Mouse (Mus musculus): ENCODE results near the gene Trpm3. TPM values are rescaled to one million over a fixed set of nuclear protein-coding genes. Genes with fewer than 3 reads are reported as not detected.

Gene Trpm3
- polyA plus RNA-seq, 1 experiment from 2014 or later = 15.5 TPM

- no peak for ATAC-seq
Observed at GRCm38 (mm10) chr19:22952480-22952879, 813.6 kb downstream of the Trpm3 start.

GRCm38 (mm10) chr19:22953191-22953590 lies 814.3 kb downstream of the Trpm3 start:
- Histone ChIP-seq H3K27me3 (no peaks in the 10 kb centered on the region), H3K4me3 (replicated peaks) (no peak overlapping the region), H3K4me1 (replicated peaks) (peaks cover 2% of the 10 kb centered on the region; the same call in 1 of the 2 replicates), H3K9me3 (peaks cover 3% of the 10 kb centered on the region; the same call in 1 of the 2 replicates), H3K36me3 (no peaks in the 10 kb centered on the region), H3K4me2 (replicated peaks) (no peak overlapping the region), H3K27ac (no peak overlapping the region), H3K9ac (replicated peaks) (no peak overlapping the region)
- WGBS = 96% methylated on average over 4 of the region's 4 CpGs
- no peak for ATAC-seq

More at GRCm38 (mm10) chr19:22952480-22952879, 813.6 kb downstream of the Trpm3 start:
- WGBS = 90% methylated on average over 3 of the region's 3 CpGs
- no peak overlapping the region for H3K27ac ChIP-seq
- no peak overlapping the region for H3K4me3 ChIP-seq (replicated peaks)
- no peaks in the 10 kb centered on the region for H3K36me3 ChIP-seq
- peaks cover 3% of the 10 kb centered on the region; the same call in 1 of the 2 replicates for H3K9me3 ChIP-seq
- no peaks in the 10 kb centered on the region for H3K4me1 ChIP-seq (replicated peaks)
- H3K9ac ChIP-seq (replicated peaks) = no peak overlapping the region
- no peak overlapping the region for H3K4me2 ChIP-seq (replicated peaks)
- no peaks in the 10 kb centered on the region for H3K27me3 ChIP-seq

- ATAC-seq = peak; percentile 68
- 37% methylated on average over 4 of the region's 4 CpGs for WGBS
- H3K27ac ChIP-seq = no peak overlapping the region
Observed at GRCm38 (mm10) chr19:22958414-22958813, 819.6 kb downstream of the Trpm3 start.

GRCm38 (mm10) chr19:22960450-22961265 lies 821.8 kb downstream of the Trpm3 start:
- H3K4me2 ChIP-seq (replicated peaks) = peak overlapping the region; percentile 22
- ATAC-seq = peak; percentile 53; the same call in 1 of the 2 replicates

More at GRCm38 (mm10) chr19:22958414-22958813, 819.6 kb downstream of the Trpm3 start:
- no peak overlapping the region for H3K4me2 ChIP-seq (replicated peaks)
- no peaks in the 10 kb centered on the region for H3K36me3 ChIP-seq
- H3K4me3 ChIP-seq (replicated peaks) = no peak overlapping the region
- no peaks in the 10 kb centered on the region for H3K9me3 ChIP-seq
- H3K9ac ChIP-seq (replicated peaks) = no peak overlapping the region
- H3K4me1 ChIP-seq (replicated peaks) = peaks cover 21% of the 10 kb centered on the region
- H3K27me3 ChIP-seq = 0 out of 2 replicates have a peak, but pooled peaks cover 4% of the 10 kb centered on the region

GRCm38 (mm10) chr19:22962001-22962708 lies 823.3 kb downstream of the Trpm3 start:
- 36% methylated on average over 12 of the region's 12 CpGs for WGBS
- no peak overlapping the region for H3K9ac ChIP-seq (replicated peaks)
- H3K27me3 ChIP-seq = 0 out of 2 replicates have a peak, but pooled peaks cover 4% of the 10 kb centered on the region
- H3K4me1 ChIP-seq (replicated peaks) = peaks cover 21% of the 10 kb centered on the region
- no peak overlapping the region for H3K27ac ChIP-seq
- ATAC-seq = no peak
- no peak overlapping the region for H3K4me3 ChIP-seq (replicated peaks)
- 0 out of 2 replicates have a peak overlapping the region, but pooled peaks have one; percentile 6 for H3K4me2 ChIP-seq (replicated peaks)
- no peaks in the 10 kb centered on the region for H3K36me3 ChIP-seq
- no peaks in the 10 kb centered on the region for H3K9me3 ChIP-seq

More at GRCm38 (mm10) chr19:22960450-22961265, 821.8 kb downstream of the Trpm3 start:
- Histone ChIP-seq H3K27me3 (0 out of 2 replicates have a peak, but pooled peaks cover 4% of the 10 kb centered on the region), H3K27ac (no peak overlapping the region), H3K9me3 (no peaks in the 10 kb centered on the region), H3K4me1 (replicated peaks) (peaks cover 21% of the 10 kb centered on the region), H3K4me3 (replicated peaks) (no peak overlapping the region), H3K9ac (replicated peaks) (no peak overlapping the region), H3K36me3 (no peaks in the 10 kb centered on the region)
- 70% methylated on average over 14 of the region's 14 CpGs for WGBS

- Histone ChIP-seq H3K4me3 (replicated peaks) (no peak overlapping the region), H3K4me2 (replicated peaks) (no peak overlapping the region), H3K9me3 (no peaks in the 10 kb centered on the region), H3K4me1 (replicated peaks) (peaks cover 21% of the 10 kb centered on the region), H3K36me3 (no peaks in the 10 kb centered on the region), H3K9ac (replicated peaks) (no peak overlapping the region), H3K27me3 (0 out of 2 replicates have a peak, but pooled peaks cover 4% of the 10 kb centered on the region), H3K27ac (no peak overlapping the region)
- no peak for ATAC-seq
- WGBS = 55% methylated on average over 8 of the region's 8 CpGs
Observed at GRCm38 (mm10) chr19:22962731-22963130, 823.9 kb downstream of the Trpm3 start.

GRCm38 (mm10) chr19:22963726-22964398 lies 825.0 kb downstream of the Trpm3 start:
- Histone ChIP-seq H3K36me3 (no peaks in the 10 kb centered on the region), H3K4me1 (replicated peaks) (peaks cover 15% of the 10 kb centered on the region), H3K4me2 (replicated peaks) (no peak overlapping the region), H3K4me3 (replicated peaks) (no peak overlapping the region), H3K9me3 (no peaks in the 10 kb centered on the region), H3K27ac (no peak overlapping the region), H3K27me3 (0 out of 2 replicates have a peak, but pooled peaks cover 4% of the 10 kb centered on the region), H3K9ac (replicated peaks) (no peak overlapping the region)
- ATAC-seq = no peak
- 78% methylated on average over 6 of the region's 6 CpGs for WGBS

- 82% methylated on average over 6 of the region's 6 CpGs for WGBS
- Histone ChIP-seq H3K9me3 (no peaks in the 10 kb centered on the region), H3K4me2 (replicated peaks) (no peak overlapping the region), H3K27me3 (0 out of 2 replicates have a peak, but pooled peaks cover 4% of the 10 kb centered on the region), H3K36me3 (no peaks in the 10 kb centered on the region), H3K4me1 (replicated peaks) (peaks cover 15% of the 10 kb centered on the region), H3K4me3 (replicated peaks) (no peak overlapping the region), H3K27ac (no peak overlapping the region), H3K9ac (replicated peaks) (no peak overlapping the region)
- no peak for ATAC-seq
Observed at GRCm38 (mm10) chr19:22965470-22965869, 826.6 kb downstream of the Trpm3 start.

GRCm38 (mm10) chr19:22973294-22973693 lies 834.4 kb downstream of the Trpm3 start:
- ATAC-seq = no peak
- H3K4me3 ChIP-seq (replicated peaks) = no peak overlapping the region
- WGBS = 88% methylated on average over 3 of the region's 3 CpGs
- no peak overlapping the region for H3K4me2 ChIP-seq (replicated peaks)
- H3K27me3 ChIP-seq = no peaks in the 10 kb centered on the region
- H3K9me3 ChIP-seq = no peaks in the 10 kb centered on the region
- H3K27ac ChIP-seq = no peak overlapping the region
- no peaks in the 10 kb centered on the region for H3K36me3 ChIP-seq
- no peak overlapping the region for H3K9ac ChIP-seq (replicated peaks)
- no peaks in the 10 kb centered on the region for H3K4me1 ChIP-seq (replicated peaks)

GRCm38 (mm10) chr19:22973727-22974126 lies 834.9 kb downstream of the Trpm3 start:
- H3K9me3 ChIP-seq = no peaks in the 10 kb centered on the region
- WGBS = 91% methylated on average over 5 of the region's 5 CpGs
- no peaks in the 10 kb centered on the region for H3K4me1 ChIP-seq (replicated peaks)
- ATAC-seq = no peak
- H3K9ac ChIP-seq (replicated peaks) = no peak overlapping the region
- no peaks in the 10 kb centered on the region for H3K27me3 ChIP-seq
- H3K4me3 ChIP-seq (replicated peaks) = no peak overlapping the region
- H3K4me2 ChIP-seq (replicated peaks) = no peak overlapping the region
- no peak overlapping the region for H3K27ac ChIP-seq
- H3K36me3 ChIP-seq = no peaks in the 10 kb centered on the region

- H3K4me2 ChIP-seq (replicated peaks) = no peak overlapping the region
- no peak overlapping the region for H3K27ac ChIP-seq
- H3K27me3 ChIP-seq = no peaks in the 10 kb centered on the region
- no peaks in the 10 kb centered on the region for H3K4me1 ChIP-seq (replicated peaks)
- ATAC-seq = no peak
- no peaks in the 10 kb centered on the region for H3K36me3 ChIP-seq
- no peaks in the 10 kb centered on the region for H3K9me3 ChIP-seq
- WGBS = 94% methylated on average over 5 of the region's 5 CpGs
- no peak overlapping the region for H3K4me3 ChIP-seq (replicated peaks)
- no peak overlapping the region for H3K9ac ChIP-seq (replicated peaks)
Observed at GRCm38 (mm10) chr19:22975801-22976200, 837.0 kb downstream of the Trpm3 start.

Data from midbrain, embryonic 13.5 days (tissue).